ENCODE assay signal across 13 mouse cellular contexts in genomic region chr1:133801743-133802142, GRCm38 (mm10). TPM values are rescaled to one million over a fixed set of nuclear protein-coding genes. Genes with fewer than 3 reads are reported as not detected.
DNase-seq lines count a peak whose midpoint lies in the region; ATAC-seq and TF ChIP-seq lines count a peak whose summit lies in the region.
"Had no signal": no experiment of that assay in that cellular context is flagged by ENCODE, and none has a peak within 500 bp of the region (broad histone marks: within the 10 kb centered on the region; RNA-seq: fewer than 3 reads in every experiment).

No protein-coding gene starts in this region.

- peaks cover 44% of the 10 kb centered on the region for H3K4me1 ChIP-seq in heart, embryonic 11.5 days (ENCODE audit: control insufficient read depth, insufficient read depth, low read length)
- peaks cover 21% of the 10 kb centered on the region for H3K4me1 ChIP-seq in lung, embryonic 14.5 days (ENCODE audit: insufficient read depth)
- H3K4me1 ChIP-seq in limb, embryonic 14.5 days (ENCODE audit: control insufficient read depth, insufficient read depth, low read length), result peaks cover 29% of the 10 kb centered on the region
- peaks cover 35% of the 10 kb centered on the region for H3K4me1 ChIP-seq in intestine, embryonic 15.5 days (replicated peaks)

- H3K9ac ChIP-seq in heart, embryonic 11.5 days (ENCODE audit: low read depth, low read length), result no peak overlapping the region
- no peak overlapping the region for H3K9ac ChIP-seq in lung, embryonic 14.5 days
- no peak overlapping the region for H3K9ac ChIP-seq in limb, embryonic 14.5 days (ENCODE audit: low read depth, low read length, severe bottlenecking)
- no peak overlapping the region for H3K9ac ChIP-seq in intestine, embryonic 15.5 days

- DNase-seq in heart, postnatal 10 days, result no peak
- DNase-seq in lung, embryonic 14.5 days, result no peak
- DNase-seq in lung, postnatal 14 days, result no peak
- DNase-seq in CD4-positive helper T cell, adult 2 months (ENCODE audit: low read depth, low spot score), result peak; percentile 55
- DNase-seq in limb, embryonic 14.5 days (ENCODE audit: low spot score), result no peak
- DNase-seq: cerebellum, postnatal 25 days; gastrocnemius, postnatal 36 days; kidney, adult 2 months; layer of hippocampus, postnatal 36 days had no signal

- H3K4me3 ChIP-seq in heart, embryonic 11.5 days (ENCODE audit: low read depth, low read length), result no peak overlapping the region
- no peak overlapping the region for H3K4me3 ChIP-seq in lung, embryonic 14.5 days (ENCODE audit: low read depth, low read length)
- H3K4me3 ChIP-seq in limb, embryonic 14.5 days (replicated peaks; ENCODE audit: low read length), result no peak overlapping the region
- H3K4me3 ChIP-seq in intestine, embryonic 15.5 days (replicated peaks), result no peak overlapping the region

- no peak for TF ChIP-seq CTCF in lung, embryonic 14.5 days (IDR thresholded peaks at IDR 0.05; ENCODE audit: low read depth)

- intact Hi-C loops in heart, postnatal 10 days (cut with DNase I), result loop anchor here (2.0 kb wide), 2 partner anchors 65 to 95 kb away; no protein-coding TSS in a partner anchor

- no peak for ATAC-seq in heart, embryonic 11.5 days (replicated peaks; ENCODE audit: insufficient number of reproducible peaks, low FRiP score, low TSS enrichment)
- no peak for ATAC-seq in lung, embryonic 14.5 days (ENCODE audit: insufficient read depth)
- no peak for ATAC-seq in limb, embryonic 14.5 days (ENCODE audit: low FRiP score, low read depth)
- ATAC-seq in inflammation-experienced regulatory T-cells, adult 6 months, result no peak
- no peak for ATAC-seq in intestine, embryonic 15.5 days

- no peak for TF ChIP-seq POLR2A in limb, embryonic 14.5 days (IDR thresholded peaks at IDR 0.05; ENCODE audit: borderline replicate concordance, extremely low read depth, insufficient read depth, insufficient read length)

- H3K4me2 ChIP-seq in heart, embryonic 11.5 days, result peak overlapping the region; percentile 84
- H3K4me2 ChIP-seq in lung, embryonic 14.5 days, result peak overlapping the region; percentile 97; the same call in 1 of the 2 replicates
- H3K4me2 ChIP-seq in limb, embryonic 14.5 days (replicated peaks; ENCODE audit: low read depth, low read length, severe bottlenecking), result peak overlapping the region; percentile 94; the same call in 1 of the 2 replicates
- H3K4me2 ChIP-seq in intestine, embryonic 15.5 days (replicated peaks), result no peak overlapping the region; the same call in 1 of the 2 replicates

- no peaks in the 10 kb centered on the region for H3K9me3 ChIP-seq in heart, embryonic 11.5 days (replicated peaks; ENCODE audit: control insufficient read depth, low read length)
- H3K9me3 ChIP-seq in lung, embryonic 14.5 days (ENCODE audit: low read depth, low read length), result no peaks in the 10 kb centered on the region
- no peaks in the 10 kb centered on the region for H3K9me3 ChIP-seq in limb, embryonic 14.5 days (ENCODE audit: control insufficient read depth, low read length)
- no peaks in the 10 kb centered on the region for H3K9me3 ChIP-seq in intestine, embryonic 15.5 days
- H3K9me3 ChIP-seq: lung, embryonic 15.5 days had no signal

- H3K27me3 ChIP-seq in heart, embryonic 11.5 days (ENCODE audit: control insufficient read depth, insufficient read depth, low read length), result no peaks in the 10 kb centered on the region
- H3K27me3 ChIP-seq in lung, embryonic 14.5 days (ENCODE audit: insufficient read depth, low read length), result no peaks in the 10 kb centered on the region
- H3K27me3 ChIP-seq in limb, embryonic 14.5 days (ENCODE audit: control insufficient read depth, insufficient read depth, low read length), result no peaks in the 10 kb centered on the region
- H3K27me3 ChIP-seq in intestine, embryonic 15.5 days (replicated peaks), result no peaks in the 10 kb centered on the region
- H3K27me3 ChIP-seq: lung, embryonic 15.5 days had no signal

- H3K36me3 ChIP-seq in heart, embryonic 11.5 days (ENCODE audit: control insufficient read depth, insufficient read depth, low read length), result no peaks in the 10 kb centered on the region
- no peaks in the 10 kb centered on the region for H3K36me3 ChIP-seq in lung, embryonic 14.5 days (ENCODE audit: insufficient read depth)
- H3K36me3 ChIP-seq in limb, embryonic 14.5 days (ENCODE audit: control insufficient read depth, insufficient read depth, low read length), result no peaks in the 10 kb centered on the region
- no peaks in the 10 kb centered on the region for H3K36me3 ChIP-seq in intestine, embryonic 15.5 days
- H3K36me3 ChIP-seq: lung, embryonic 15.5 days had no signal

- WGBS in heart, embryonic 11.5 days (ENCODE audit: insufficient replicate concordance), result 72% methylated on average over 5 of the region's 5 CpGs
- WGBS in lung, embryonic 14.5 days, result 48% methylated on average over 5 of the region's 5 CpGs
- 60% methylated on average over 5 of the region's 5 CpGs for WGBS in limb, embryonic 14.5 days
- 61% methylated on average over 5 of the region's 5 CpGs for WGBS in intestine, embryonic 15.5 days

- peak overlapping the region; percentile 37; the same call in 1 of the 2 replicates for H3K27ac ChIP-seq in heart, embryonic 11.5 days (ENCODE audit: low read depth, low read length)
- no peak overlapping the region for H3K27ac ChIP-seq in lung, embryonic 14.5 days (ENCODE audit: low read depth)
- H3K27ac ChIP-seq in limb, embryonic 14.5 days (replicated peaks; ENCODE audit: low read depth, low read length), result no peak overlapping the region
- H3K27ac ChIP-seq in intestine, embryonic 15.5 days, result no peak overlapping the region
- H3K27ac ChIP-seq: lung, embryonic 15.5 days had no signal

RNA-seq across cellular contexts. Expression of gene Atp2b4, which starts 0.9 kb away (rescaled TPM):
- 26.1 and 35.6 TPM in 2 replicates for polyA plus RNA-seq in heart, embryonic 11.5 days (2014; fragmentation: Nextera tagmentation; extraction: Ambion mirVana)
- 10 to 100 TPM; 34.4 to 38.8 TPM for total RNA-seq in heart, postnatal 10 days (2021)
- 11.2 and 12.7 TPM in 2 replicates for polyA plus RNA-seq in lung, embryonic 14.5 days (2014; fragmentation: Nextera tagmentation; extraction: Ambion mirVana)
- 22.9 and 24.8 TPM in 2 replicates for polyA plus RNA-seq in limb, embryonic 14.5 days (2012; rRNA removed)
- polyA plus RNA-seq in limb, embryonic 14.5 days (2014; fragmentation: Nextera tagmentation; extraction: Ambion mirVana), result 23.7 and 24.2 TPM in 2 replicates
- 10 to 100 TPM; 13.7 to 26.5 (median 16.2) TPM for polyA plus RNA-seq in inflammation-experienced regulatory T-cells, adult 6 months (2017; shearing (Covaris generic))
- polyA plus RNA-seq in intestine, embryonic 15.5 days (2015; fragmentation: Nextera tagmentation; extraction: Ambion mirVana), result 18.2 and 19.9 TPM in 2 replicates
